Mouse (Mus musculus) T-cell, adult 2 months (primary cell): ENCODE data around the gene Ddx50.
A peak's percentile ranks its signal among the peaks of the same experiment; 100 is the strongest.

Experiments used
- DNase-seq: peaks from one replicate; pipeline ENCODE4 v3.0.0; 2022; ENCODE audit warnings: low spot score

The Ddx50 gene

GRCm38 (mm10) chr10:62650881-62651810 is at the start of gene Ddx50:
Gene Ddx50, minus strand, starts transcription at chr10:62651218.
- peak; percentile 98 for DNase-seq

GRCm38 (mm10) chr10:62692771-62693170 is 41.8 kb upstream of the Ddx50 start:
- no peak for DNase-seq

GRCm38 (mm10) chr10:62692244-62692643 is 41.2 kb upstream of the Ddx50 start:
- DNase-seq = no peak

GRCm38 (mm10) chr10:62687032-62687674 is 36.1 kb upstream of the Ddx50 start:
- DNase-seq = no peak

- peak; percentile 5 for DNase-seq
These were observed 32.0 kb upstream of the Ddx50 start for GRCm38 (mm10) chr10:62683043-62683442.

GRCm38 (mm10) chr10:62679833-62680232 is 28.8 kb upstream of the Ddx50 start:
- DNase-seq = no peak

GRCm38 (mm10) chr10:62677329-62677728 is 26.3 kb upstream of the Ddx50 start:
- DNase-seq = no peak

- DNase-seq = no peak
These were observed 25.2 kb upstream of the Ddx50 start for GRCm38 (mm10) chr10:62676196-62676595.

GRCm38 (mm10) chr10:62672359-62672758 is 21.3 kb upstream of the Ddx50 start:
- DNase-seq = no peak

GRCm38 (mm10) chr10:62669245-62669644 is 18.2 kb upstream of the Ddx50 start:
- DNase-seq = no peak

- DNase-seq = no peak
These were observed 17.4 kb upstream of the Ddx50 start for GRCm38 (mm10) chr10:62668463-62668862.

GRCm38 (mm10) chr10:62668043-62668442 is 17.0 kb upstream of the Ddx50 start:
- DNase-seq = no peak

- DNase-seq = peak; percentile 76
These were observed 14.1 kb upstream of the Ddx50 start for GRCm38 (mm10) chr10:62664963-62665590.

GRCm38 (mm10) chr10:62664171-62664570 is 13.2 kb upstream of the Ddx50 start:
- no peak for DNase-seq

GRCm38 (mm10) chr10:62656711-62657110 is 5.7 kb upstream of the Ddx50 start:
- DNase-seq = no peak

GRCm38 (mm10) chr10:62651961-62652360 is 943 bp upstream of the Ddx50 start:
- no peak for DNase-seq

GRCm38 (mm10) chr10:62650358-62650782 is 648 bp downstream of the Ddx50 start:
- no peak for DNase-seq

- DNase-seq = no peak
These were observed 46.9 kb downstream of the Ddx50 start for GRCm38 (mm10) chr10:62604161-62604560.

GRCm38 (mm10) chr10:62603233-62604030 is 47.6 kb downstream of the Ddx50 start:
- no peak for DNase-seq

GRCm38 (mm10) chr10:62602177-62603040 is 48.6 kb downstream of the Ddx50 start, which contains the start of gene Ddx21:
Gene Ddx21, minus strand, starts transcription at chr10:62602281.
- peak; percentile 94 for DNase-seq

- DNase-seq = no peak
These were observed 49.2 kb downstream of the Ddx50 start for GRCm38 (mm10) chr10:62601833-62602176.
